Mouse (Mus musculus) hematopoietic stem cell, adult 5-6 weeks (primary cell): ENCODE results near the gene Tarbp1. TPM values are rescaled to one million over a fixed set of nuclear protein-coding genes. Genes with fewer than 3 reads are reported as not detected.
"Not testable (repeated sequence)": the region's sequence is repeated elsewhere in the genome, so short reads cannot be mapped to it uniquely, and the experiment has no call there.

ENCODE experiments used
- ATAC-seq, 2 experiments: fragments of 125-278 bp in 1 of 2; replicated peaks in 1 of 2; 2 replicates each; pipeline ENCODE4 v1.8.0; 2016 to 2017; ENCODE audit warnings: inconsistent platforms in 2 of 2, mild to moderate bottlenecking in 2 of 2, moderate number of reproducible peaks in 2 of 2, low read depth in 1 of 2, moderate TSS enrichment in 1 of 2; ENCODE audit not compliant: low FRiP score in 2 of 2, poor library complexity in 2 of 2, severe bottlenecking in 2 of 2, insufficient read depth in 1 of 2, low TSS enrichment in 1 of 2
- total RNA-seq: library from RNA; stranded (forward); fragments of 172-1452, 232-1000 nt; gene quantifications from 2 replicates; pipeline ENCODE4 v1.2.3, GENCODE M21; 2017

The Tarbp1 gene
- total RNA-seq, 1 experiment from 2014 or later: 10.4 TPM

DNA sequence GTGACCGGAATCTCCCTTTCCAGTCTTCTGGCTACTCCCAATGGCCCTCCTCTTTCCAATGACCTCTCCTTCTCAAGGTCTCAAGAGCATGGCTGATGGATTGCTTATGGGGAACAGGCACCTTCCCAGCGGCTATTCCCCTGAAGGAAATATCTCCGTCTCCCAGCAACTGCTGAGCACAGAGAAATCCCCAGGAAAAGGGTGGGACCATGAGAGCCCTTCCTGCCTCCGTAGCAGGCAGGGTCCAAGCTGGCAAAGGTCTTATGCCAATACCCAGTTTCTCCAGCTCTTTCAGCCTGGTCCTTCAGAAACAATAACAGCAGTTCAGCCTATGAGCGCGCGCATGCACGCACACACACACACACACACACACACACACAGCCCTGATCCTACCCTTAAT lies 23.7 kb downstream of the Tarbp1 start:
- ATAC-seq: no peak

DNA sequence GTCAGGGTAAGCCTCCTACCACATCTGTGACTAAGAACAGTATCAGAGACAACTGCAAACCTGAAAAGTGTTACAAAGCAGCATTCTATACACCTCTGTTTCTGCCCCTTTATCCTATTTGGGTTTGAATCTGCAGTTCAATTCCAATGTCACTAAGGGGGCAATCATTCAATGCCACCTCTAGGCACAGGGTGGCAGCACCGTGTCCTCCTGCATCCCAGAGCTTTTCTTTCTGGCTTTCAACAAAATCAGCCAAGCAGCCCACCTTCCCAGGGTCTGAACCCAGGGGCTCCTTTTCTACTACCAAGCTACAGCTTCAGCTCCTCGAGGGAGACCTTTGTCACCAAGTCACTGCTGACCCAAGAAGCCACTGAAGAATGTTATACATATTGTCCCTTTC lies 35.9 kb downstream of the Tarbp1 start:
- no peak for ATAC-seq

DNA sequence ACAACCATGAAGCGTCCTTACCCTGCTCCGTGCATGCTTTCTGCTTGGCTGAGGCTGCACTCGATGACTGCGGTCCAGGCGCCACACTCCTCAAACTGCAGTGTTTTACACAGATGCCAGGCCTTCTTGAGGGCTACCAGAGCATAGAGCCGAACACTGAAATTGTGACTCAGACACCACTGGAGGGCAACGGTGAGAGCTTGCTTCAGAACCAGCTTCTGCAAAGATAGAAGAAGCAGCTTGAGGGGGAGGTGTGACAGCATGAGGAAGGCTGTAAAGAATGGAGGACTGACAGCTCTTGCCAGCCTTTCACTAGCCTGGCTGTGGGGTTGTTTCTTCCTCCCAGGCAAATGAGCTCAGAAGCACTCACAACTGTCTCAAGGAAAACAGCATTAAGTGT lies 41.0 kb downstream of the Tarbp1 start:
- no peak for ATAC-seq

DNA sequence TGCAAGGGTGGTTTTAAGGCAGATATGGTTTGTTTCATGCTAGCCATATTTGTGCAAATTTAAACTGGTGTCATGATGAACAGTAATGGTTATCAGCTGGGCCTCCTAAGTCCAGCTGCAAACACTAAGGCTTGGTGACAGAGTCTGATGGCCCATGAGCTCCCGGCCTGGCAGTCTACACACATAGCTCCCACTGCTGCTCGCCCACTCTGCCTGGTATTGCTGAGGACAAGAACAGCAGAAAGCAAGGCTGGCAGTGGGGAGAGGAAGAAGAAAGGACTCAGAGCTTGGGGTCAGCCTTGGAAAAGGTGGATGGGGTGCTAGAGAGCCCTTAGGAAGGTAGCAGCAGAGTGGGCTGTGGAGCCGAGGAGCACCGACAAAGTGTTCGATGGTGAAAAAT lies 45.2 kb downstream of the Tarbp1 start:
- ATAC-seq: no peak

DNA sequence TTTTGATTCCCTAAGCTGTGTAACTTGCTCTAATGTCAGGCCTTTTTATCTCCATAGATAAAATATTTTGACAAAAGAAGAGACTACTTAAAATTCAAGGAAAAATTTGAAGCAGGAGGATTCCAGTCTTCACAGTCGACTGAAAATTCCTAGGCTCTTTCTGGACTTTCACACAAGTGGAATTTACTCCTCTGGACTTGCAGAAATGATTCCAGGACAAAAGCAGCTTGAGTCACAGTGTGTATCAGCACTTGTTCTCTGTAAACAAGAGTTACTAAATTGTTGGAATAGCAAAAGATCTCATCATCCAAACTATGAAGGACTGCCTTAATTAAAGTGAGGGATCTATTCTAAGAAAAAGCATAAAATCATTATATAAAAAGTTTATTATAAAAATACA lies 49.9 kb downstream of the Tarbp1 start:
- no peak for ATAC-seq

DNA sequence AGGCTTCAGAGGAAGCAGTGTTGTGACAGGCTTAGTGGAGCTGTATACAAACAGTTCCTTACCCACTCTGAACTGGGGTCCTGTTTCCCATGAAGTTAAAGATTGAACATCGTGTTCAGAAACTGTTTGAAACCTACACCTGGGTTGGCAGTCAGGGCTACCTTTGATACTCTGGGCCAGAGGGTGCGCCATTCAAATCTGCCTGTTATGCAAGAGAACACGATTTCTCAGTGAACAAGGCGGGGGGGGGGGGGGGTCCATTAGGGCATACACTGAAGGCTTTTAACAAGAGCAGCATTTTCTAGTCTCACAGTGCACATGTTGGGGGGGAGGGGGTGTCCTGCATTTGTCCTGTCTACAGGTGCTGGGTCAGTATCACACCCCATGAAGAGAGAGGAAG lies 50.7 kb downstream of the Tarbp1 start:
- no peak for ATAC-seq

DNA sequence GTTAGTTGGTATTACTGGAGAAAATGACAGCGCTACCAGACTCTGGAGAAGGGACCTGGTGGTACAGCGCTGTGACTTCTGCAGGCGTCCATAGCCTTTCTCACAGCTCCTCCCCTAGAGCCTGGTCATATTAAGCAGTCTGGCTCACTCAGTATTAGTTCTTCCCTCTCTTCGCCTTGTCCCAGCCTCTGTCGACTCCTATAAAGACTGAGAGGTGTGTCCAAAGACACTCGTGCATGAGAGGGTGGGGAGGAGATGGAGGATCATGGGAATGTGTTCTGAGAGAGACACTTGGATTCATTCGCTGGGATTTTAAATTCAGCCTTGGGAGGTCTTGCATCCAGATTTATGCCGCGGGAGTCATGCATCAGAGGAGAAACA lies 52.0 kb downstream of the Tarbp1 start:
- peak; percentile 12 to 16; a peak in 3 of 4 replicates for ATAC-seq

DNA sequence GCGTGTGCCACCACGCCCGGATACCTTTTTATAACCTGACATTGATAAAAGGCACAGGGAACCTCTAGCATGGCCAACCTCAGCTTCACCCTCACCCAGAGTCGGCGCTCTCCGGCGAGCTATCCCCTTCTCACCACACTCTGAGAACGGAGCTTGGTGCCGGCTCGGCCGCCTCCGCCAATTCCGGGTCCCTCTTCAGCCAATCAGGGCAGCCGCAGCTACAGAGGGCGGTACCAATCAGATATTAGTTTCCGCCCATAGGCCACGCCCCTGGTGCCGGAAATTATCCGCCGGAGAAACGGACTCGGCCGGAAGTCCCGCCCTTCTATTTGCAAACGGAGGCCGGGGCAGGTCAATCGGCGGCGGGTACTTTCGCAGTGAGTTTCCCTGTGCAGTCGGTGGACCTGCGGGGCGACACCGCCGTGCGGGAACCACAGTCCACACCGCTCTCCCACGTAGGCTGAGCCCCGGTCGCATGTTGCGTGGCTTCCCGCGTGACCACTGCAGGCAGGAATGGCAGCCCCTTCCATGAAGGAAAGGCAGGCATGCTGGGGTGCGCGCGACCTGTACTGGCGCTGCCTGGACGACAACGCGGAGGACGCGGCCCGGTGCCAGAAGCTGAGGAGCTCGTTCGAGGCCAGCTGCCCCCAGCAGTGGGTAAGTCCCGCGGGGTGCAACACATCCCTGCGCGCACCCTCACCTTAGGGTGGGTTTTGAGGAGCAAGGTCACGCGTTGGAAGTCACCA lies 52.5 kb downstream of the Tarbp1 start, which contains the start of gene Coa6:
Coa6 (plus strand) TSS at position 342 of the 746 bp plus-strand sequence.
- ATAC-seq: peak; percentile 98 to 99

DNA sequence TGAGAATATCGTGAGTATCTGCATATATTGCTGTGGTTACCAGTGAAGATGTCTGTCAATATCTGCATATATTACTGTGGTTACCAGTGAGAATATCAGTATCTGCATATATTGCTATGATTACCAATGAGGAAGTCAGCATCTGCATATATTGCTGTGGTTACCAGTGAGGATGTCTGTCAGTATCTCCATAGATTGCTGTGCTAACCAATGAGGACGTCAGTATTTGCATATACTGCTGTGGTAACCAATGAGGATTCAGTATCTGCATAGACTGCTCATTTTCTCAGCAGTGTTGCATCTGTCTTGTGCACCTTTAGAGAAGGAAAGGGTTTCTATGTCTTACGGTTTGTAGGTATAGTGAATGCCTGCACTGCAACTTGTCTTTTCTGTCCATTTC lies 54.0 kb downstream of the Tarbp1 start:
- ATAC-seq: no peak

DNA sequence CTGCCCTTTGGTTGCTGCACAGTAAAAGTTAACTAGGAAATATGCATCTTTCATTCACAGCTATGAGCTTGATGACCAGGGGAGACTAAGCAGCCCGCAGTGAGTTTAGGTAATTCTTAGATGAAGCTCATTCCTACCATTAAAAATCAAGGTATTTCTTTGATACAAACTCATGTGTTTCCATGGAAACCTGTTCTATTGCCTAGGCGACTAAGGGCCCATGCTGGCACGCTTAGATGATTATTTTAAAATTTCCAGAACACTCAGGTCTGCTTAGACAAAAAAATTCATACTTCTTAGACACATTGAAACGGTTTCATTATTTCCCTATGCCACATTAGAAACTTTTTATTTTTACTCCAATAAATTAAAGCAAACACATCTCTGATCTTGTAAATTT lies 69.8 kb downstream of the Tarbp1 start:
- no peak for ATAC-seq

DNA sequence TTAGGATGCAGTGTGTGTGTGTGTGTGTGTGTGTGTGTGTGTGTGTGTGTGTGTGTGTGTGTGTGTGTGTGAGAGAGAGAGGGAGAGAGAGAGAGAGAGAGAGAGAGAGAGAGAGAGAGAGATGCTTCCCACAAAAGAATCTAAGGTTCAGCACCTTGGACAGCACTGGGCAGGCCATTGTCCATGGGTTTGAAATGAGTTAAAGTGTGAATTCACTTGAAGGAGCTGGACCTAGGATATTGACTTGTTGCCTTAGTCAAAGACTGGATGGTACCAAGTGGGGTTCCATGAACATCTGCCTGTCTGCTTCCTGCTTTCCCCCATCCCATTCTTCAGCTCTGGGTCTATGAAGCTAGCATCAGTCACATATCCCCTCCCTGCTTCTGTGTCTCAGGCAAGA lies 70.3 kb downstream of the Tarbp1 start:
- ATAC-seq: not testable (repeated sequence)

DNA sequence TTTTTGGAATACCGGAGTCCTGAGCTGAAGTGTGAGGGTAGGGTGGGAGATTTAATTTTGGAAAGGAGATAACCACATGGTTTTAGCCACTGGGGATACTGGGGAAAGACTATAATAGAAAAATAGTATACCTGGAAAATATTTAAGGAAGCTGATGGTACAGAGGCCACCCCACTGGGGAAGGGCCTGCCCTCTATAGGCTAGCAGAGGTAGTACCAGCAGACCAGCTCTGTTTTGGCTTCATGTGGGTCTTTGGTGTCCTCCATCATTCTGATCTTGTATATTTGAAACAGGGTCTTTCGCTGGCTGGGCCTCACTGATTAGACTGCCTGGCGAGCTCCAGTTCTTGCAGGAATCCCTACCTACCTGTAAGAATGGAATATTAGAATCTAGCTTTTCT lies 76.5 kb downstream of the Tarbp1 start:
- ATAC-seq: peak in 1 of 2 experiments; percentile 46; a peak in 3 of 4 replicates

DNA sequence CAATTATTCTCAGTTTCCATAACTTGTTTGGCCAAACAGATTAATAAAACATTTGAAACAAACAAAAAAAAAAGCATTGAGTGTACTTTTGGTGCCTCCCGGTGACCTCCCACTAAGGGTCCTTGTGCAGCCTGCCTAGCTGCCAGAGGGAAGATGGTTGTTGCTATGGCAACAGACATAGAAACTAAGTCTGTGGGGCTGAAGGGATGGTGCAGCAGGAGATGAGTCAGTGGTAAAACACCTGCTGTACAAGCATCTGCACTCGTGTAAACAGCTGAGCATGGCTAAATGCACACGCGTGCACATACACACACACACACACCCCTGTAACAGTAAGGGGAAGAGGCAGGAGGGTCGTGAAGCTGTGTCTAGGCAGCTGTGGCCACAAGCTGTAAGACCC lies 78.9 kb downstream of the Tarbp1 start:
- no peak for ATAC-seq

DNA sequence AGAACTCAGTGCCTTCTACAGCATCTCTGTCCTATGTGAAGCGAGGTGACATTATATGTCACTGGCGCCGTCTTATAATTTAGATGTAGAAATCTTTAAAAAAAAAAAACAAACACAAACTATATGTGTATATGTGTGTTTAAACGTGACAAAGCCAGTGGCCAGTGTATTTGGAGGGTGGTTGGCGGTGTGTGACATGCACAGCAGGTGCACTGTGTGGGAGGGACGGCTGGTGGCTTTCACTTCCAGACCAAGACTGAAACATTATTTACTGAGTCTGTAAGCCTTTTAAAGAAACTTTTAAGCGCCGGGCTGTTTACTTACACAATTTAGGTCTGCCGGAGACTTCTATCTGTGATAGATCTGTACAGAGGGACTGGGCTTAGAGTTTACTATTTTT lies 79.5 kb downstream of the Tarbp1 start:
- ATAC-seq: no peak

DNA sequence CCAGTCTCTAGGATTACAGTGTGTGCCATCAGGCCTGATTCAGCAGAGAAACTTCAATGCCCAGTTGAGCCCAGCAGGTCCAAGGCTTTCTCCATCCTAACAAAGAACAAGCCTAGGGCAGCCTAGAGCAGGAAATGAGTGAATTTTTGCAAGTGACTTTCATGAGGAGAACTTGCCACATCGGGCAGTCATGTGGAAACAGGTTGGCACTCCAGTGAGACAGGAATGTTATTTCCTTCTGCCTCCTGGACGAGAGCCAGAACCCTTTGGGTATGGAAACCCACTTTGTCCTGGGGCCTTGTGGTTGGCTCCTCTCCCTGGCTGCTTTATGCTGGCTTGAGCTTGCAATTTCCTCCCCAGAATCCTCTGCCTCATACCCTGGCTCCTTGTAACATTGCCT lies 83.3 kb downstream of the Tarbp1 start:
- ATAC-seq: no peak

DNA sequence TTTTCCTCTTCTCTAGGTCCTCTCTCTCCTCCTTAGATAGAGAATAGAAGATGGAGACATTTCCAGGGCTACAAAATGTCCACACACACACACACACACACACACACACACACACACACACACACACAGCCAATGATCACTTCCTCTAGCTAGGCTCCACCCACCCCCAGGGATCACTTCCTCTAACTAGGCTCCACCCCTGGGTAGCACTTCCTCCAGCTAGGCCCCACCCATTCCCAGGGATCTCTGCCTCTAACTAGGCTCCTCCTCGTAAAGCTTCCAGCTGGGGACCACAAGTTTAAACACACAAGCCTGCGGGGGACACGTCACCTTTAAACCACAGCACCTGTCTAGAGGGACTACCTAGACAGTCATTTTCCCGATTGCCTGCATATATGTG lies 87.3 kb downstream of the Tarbp1 start:
- no peak for ATAC-seq

DNA sequence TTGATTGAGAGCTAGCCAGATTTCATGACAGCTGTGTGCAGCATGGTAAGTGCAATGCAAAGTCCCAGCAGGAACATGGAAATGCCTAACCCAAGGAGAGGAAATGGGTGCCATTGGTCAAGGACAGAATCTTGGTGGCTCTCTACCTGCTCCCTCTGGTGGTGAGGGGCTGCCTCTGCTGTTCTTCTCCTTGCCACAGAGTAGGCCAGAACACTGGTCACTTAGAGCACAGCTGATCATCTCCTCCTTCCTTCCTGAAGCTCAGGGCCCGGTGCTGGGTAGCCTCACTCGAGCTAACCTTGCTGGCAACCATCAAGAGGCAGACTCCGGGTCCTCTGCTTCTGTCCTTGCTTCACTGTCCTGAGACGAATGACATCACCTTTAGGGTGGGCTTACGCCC lies 92.1 kb downstream of the Tarbp1 start:
- ATAC-seq: no peak

DNA sequence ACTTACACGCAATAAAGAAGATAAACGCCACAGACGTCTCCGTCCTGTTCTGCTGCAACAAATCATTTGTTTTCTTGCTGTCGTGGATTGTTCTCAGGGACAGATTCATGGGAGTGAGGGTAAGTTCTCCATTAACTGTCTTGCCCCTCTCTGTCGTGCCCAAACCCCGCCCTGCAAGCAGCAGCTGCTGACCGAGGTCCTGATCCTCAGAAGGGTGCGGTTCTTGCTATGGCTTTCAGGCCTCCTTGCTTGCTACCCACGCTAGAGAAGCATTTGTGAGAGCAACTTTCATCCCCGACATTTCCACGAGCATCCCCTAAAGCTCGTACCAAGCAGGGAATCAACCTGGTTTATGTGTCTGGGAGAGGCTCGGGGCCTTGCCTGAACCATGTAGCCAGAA lies 92.6 kb downstream of the Tarbp1 start:
- no peak for ATAC-seq

DNA sequence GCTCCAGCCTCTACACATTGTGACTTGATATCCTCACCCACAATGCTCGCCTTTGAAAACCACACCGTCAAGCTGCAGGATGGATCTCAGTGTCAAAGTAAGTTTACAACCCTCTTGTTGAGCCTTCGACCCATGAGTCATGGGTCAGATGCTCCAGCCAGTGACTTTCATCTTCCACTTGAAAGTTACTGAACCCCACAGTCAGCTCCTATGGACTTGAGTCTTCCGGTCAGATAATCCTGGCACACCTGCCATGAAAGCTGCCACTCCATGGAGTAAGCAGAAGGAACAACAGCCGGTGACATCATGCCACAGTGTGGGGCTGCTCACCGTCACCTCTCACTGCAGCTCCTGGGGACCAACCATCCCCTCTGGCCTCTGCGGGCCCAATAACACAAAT lies 93.6 kb downstream of the Tarbp1 start:
- no peak for ATAC-seq
